Mouse (Mus musculus): Measurements from ENCODE around the gene Ehd1.
A peak's percentile ranks its signal among the peaks of the same experiment; 100 is the strongest.
"Not testable (repeated sequence)": the region's sequence is repeated elsewhere in the genome, so short reads cannot be mapped to it uniquely, and the experiment has no call there.

Ehd1 gene

GRCm38 (mm10) chr19:6279481-6280144, 3.1 kb downstream of the Ehd1 start:
- no peak for DNase-seq (ENCODE audit: low spot score)

GRCm38 (mm10) chr19:6280554-6280953, 4.0 kb downstream of the Ehd1 start:
- no peak for DNase-seq (ENCODE audit: low spot score)

DNA sequence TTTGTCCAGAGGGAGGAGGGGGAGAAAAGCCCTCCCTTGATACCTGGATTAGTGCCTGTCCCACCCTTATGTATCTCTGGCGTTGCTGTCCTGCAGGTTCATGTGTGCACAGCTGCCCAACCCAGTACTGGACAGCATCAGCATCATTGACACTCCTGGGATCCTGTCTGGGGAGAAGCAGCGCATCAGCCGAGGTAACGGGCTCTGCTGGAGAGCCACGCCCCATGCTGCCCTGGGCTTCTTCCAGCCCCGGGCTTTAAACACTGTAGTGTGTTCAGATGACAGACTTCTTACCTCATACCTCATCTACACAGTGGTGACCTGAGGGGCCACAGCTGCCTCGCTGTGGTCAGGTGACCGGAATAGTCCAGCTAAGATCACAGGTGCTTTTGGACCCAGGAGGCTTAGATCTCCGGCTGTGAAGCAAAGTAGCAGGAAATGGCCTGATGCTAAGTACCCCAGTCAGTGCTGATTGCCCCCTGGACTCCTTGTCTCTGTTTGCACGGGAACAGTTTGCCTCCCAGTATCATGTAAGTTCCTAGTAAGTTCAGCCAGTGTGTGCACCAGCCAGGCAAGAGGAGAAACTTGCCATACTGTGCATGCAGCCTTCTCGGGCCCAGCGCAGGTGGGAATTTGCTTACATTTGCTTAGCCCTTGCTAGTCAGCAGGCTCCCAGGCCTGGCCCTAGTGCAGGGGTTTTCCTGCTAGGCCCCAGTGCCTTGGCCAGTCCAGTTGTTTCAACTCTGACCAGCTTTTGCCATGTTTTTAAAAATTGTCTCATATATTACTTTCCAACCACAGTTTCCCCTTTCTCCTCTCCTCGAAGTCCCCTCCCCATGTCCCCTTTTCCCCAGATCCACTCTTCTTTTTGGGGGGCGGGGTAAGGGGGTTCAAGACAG, 4.8 kb downstream of the Ehd1 start:
- no peak for DNase-seq (ENCODE audit: low spot score)

GRCm38 (mm10) chr19:6283001-6283400, 6.5 kb downstream of the Ehd1 start:
- no peak for DNase-seq (ENCODE audit: low spot score)

DNA sequence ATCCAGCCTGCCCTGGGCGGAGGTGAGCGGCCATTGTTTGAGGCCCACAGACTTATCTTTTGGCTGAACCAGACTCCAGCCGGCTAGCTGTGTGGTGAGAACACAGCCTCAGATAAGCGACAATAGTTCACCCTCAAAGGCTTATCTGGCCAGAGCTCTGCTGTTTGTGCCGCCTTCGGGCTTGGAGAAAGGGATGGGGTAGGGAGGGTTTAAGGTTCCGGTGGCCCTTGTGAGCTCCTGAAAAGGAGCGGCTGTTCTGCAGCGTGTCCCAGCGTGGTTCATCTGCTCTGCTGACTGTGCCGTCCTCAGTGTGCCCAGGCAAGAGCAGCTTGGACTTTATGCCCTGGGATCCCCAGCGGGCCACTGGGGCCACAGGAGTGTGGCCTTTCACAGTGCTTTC, 8.0 kb downstream of the Ehd1 start:
- DNase-seq (ENCODE audit: low spot score) = no peak

DNA sequence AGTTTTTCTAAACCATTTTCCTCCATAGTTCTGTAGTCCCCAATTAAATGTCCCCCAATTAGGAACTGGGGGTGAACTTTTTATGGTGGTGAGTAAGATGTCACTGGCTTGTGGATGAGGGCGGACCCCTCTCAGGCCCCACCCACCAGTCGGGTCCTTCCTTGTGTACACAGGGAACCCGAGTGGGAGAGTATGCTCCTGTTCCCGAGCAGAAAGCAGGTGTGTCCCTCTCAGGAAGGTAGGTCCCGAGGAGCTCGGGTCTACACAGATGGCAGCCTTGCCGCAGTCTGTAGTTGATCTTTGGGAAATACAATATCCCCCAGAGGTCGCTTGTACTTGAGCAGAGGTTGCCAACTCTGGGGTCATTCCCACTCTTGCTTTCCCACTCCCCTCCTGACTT, 8.7 kb downstream of the Ehd1 start:
- DNase-seq (ENCODE audit: low spot score) = no peak

DNA sequence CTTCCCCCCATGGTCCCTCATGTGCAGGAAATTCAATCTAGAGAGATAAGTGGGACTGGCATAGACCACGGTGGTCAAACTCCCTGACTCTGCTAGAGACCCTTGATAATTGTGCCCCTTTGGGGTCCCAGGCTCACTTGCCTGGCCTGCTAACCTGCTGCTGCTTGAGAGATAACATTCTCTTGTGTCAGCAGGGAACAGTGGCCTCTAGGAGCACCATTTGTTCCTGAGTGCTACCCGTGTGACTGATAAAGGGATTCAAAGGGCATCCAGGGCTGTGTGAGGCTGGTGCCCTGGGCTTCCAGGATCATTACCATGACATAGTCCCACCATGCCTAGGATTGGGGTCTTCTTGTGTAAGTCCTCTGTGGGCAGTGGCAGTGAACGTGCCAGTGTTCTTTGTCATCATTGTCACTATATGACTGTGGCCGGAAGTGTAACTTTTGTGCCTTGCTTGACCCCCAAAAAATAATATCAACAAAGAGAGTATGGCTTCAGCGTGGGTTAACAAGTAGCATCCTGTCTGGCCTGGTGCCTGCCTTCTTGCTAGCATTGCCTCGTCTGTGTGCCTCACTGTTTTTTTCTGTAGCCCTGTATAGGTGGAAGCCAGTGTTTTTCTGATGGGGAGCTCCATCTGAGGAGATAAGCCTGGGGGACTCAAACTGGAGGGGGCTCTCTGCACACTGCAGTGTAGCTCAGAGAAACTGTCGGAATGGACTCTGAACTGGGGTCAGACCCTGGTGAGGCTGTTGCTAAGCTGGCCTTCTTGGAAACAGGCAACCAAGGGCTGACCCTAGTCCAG, 9.3 kb downstream of the Ehd1 start:
- DNase-seq (ENCODE audit: low spot score) = no peak

- peak; percentile 45 for DNase-seq (ENCODE audit: low spot score)
Measured at GRCm38 (mm10) chr19:6286434-6287401, 10.2 kb downstream of the Ehd1 start.

DNA sequence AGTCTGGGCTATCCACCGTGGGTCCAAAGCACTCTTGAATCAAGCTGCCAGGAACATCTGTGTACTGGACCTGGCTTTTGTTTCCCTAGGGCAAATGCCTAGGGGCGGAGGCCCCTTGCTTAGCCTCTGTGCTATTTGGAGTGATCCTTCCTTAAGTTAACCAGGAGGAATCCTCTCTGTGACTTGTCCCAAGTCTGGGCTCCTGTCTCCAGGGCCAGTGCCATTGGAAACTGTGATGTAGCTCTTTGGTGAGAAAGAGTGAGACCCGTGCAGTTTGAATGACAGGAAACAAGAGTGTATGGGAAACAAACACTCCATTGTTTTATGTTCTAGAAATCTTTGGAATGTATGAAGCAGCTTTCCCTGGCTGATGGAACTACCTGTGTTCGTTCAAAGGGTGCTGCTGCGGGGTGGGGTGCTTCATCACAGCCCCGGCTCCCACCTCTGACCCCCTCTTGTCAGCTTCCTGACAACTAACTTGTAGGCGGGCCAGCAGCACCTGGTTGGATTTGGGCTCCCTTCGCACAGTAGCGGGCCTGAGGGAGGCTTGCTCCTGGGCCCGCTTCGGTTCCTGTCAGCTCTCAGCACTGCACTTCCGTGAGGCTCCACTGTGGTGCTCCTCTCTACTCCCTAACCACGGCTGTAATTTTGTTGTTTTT, 11.8 kb downstream of the Ehd1 start:
- no peak for DNase-seq (ENCODE audit: low spot score)

DNA sequence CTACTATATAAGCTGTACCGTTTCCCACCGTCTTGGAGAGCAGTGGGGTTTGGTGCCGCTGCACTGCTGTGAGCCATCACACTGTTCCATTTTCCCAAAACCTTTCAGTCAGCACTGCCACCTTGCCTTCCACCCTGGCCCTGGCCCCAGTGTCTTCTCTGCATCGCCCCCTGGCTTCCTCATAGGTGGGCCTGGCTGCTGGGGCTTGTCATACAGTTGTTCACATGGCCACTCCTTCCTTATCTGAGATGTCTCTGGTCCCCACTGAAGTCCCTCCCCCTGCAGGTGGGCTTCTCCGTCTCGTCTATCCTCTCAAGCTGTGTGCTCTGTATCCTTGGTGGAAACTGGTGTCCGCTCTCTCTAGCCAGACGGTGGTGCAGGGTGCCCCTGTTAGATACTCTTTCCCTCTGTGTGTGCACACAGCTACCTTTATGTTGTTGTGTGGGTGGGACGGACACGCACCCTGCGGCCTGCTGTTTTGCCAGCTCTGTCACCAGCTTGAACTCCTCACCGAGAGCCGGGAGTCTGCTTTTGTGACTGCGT, 13.2 kb downstream of the Ehd1 start:
- DNase-seq (ENCODE audit: low spot score) = no peak

DNA sequence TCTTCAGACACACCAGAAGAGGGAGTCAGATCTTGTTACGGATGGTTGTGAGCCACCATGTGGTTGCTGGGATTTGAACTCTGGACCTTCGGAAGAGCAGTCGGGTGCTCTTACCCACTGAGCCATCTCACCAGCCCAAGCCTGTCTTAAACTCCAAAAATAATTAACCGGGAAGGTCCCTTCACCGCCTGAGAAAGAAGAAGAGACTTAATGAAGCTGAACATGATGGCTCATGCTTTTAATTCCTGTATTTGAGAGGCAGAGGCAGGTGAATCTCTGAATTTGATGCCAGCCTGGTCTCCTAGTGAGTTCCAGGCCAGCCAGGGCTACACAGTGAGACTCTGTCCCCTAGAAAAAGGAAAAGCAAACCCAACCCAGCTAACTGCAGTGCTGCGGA, 14.2 kb downstream of the Ehd1 start:
- not testable (repeated sequence) for DNase-seq (ENCODE audit: low spot score)

DNA sequence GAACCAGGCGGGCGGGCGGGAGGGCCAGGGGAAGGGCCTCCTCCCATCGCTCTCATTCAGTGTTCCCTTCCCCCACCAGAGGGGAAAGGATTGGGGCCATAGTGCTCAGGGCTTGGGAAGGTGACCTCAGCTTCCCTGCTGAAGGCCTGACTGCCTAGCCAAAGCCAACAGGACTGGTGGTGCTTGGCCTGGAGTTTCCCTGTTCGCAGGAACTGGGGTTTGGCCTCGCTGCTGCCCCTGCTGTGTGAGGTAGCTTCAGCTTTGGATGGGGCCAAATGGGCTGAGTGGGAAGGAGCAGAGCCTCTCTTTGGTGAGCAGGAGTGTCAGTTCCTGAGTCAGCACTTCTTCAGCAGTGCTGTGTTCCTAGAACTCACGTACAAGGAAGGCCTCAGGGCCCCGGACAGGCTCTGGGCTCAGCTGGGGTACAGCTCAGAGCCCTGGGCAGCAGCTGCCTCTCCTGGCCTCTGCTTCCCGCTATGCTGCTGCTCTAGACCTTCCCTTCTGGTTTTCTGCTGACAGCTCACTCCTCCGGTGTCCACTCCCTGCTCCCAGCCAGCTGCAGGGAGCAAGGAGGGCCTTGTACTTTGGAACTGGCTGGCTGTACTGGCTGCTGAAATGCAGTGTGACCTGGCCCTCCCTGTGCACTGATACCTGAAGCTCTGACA, 14.7 kb downstream of the Ehd1 start:
- no peak for DNase-seq (ENCODE audit: low spot score)

GRCm38 (mm10) chr19:6292262-6292661, 15.7 kb downstream of the Ehd1 start:
- DNase-seq (ENCODE audit: low spot score) = no peak

DNA sequence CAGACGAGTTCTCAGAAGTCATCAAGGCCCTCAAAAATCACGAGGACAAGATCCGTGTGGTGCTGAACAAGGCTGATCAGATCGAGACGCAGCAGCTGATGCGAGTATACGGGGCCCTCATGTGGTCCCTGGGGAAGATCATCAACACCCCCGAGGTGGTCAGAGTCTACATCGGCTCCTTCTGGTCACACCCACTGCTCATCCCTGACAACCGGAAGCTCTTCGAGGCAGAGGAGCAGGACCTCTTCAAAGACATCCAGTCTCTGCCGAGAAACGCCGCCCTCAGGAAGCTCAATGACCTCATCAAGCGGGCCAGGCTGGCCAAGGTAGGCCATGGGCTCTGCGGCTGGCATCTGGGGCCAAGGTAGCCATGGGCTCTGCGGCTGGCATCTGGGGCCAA, 17.8 kb downstream of the Ehd1 start:
- no peak for DNase-seq (ENCODE audit: low spot score)

GRCm38 (mm10) chr19:6296551-6297210, 20.2 kb downstream of the Ehd1 start:
- DNase-seq (ENCODE audit: low spot score) = no peak

DNA sequence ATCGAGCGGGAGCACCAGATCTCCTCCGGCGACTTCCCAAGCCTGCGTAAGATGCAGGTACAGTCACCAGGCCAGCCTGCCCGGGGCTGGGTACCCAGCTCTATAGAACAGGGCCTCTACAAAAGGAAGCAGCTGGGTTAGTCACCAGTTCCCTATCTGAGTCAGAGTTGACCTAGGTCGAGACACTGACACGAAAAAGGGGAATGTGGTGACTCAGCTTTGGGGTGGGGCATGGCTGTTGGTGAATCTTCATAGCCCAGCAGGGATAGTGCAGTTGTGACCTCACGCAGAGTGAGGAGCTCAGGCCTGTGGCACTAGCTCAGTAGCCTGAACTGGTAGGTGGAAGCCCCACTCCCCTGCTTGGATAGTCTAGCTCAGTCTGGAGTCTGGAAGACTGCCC, 21.1 kb downstream of the Ehd1 start:
- DNase-seq (ENCODE audit: low spot score) = peak; percentile 71

DNA sequence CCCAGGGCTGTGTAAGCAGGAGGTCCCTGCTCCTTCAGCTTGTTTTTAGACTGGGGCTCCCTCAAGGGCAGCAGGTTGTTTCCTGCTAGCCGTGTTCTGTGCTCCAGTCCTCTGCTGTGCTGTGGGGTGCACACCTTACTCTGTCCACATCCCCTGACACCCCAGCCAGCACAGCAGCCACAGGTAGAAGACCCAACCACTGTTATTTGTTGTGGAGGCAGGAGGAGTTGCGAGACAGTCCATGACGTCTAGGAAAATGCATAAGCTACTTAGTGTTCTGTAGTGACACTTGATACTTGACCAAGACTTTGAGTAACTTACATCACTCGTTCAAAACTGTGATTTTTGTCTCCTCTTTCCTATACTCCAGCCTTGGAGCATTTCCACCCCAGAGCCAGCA, 22.5 kb downstream of the Ehd1 start:
- DNase-seq (ENCODE audit: low spot score) = no peak

GRCm38 (mm10) chr19:6299450-6300267, 23.1 kb downstream of the Ehd1 start:
- DNase-seq (ENCODE audit: low spot score) = no peak

GRCm38 (mm10) chr19:6300402-6300841, 23.9 kb downstream of the Ehd1 start:
- no peak for DNase-seq (ENCODE audit: low spot score)
